33 mouse cellular contexts compared by ENCODE assay signal in genomic region chr8:120479691-120480090, GRCm38 (mm10).
DNase-seq lines count a peak whose midpoint lies in the region; ATAC-seq and TF ChIP-seq lines count a peak whose summit lies in the region.
"Had no signal": no experiment of that assay in that cellular context is flagged by ENCODE, and none has a peak within 500 bp of the region (broad histone marks: within the 10 kb centered on the region; RNA-seq: fewer than 3 reads in every experiment).

No protein-coding gene starts in this region.

- peak; percentile 61 to 67 for TF ChIP-seq EP300 in MEL (IDR thresholded peaks at IDR 0.05; ENCODE audit: low read depth in 1 of 2, low read length in 2 of 2)

- H3K27ac ChIP-seq in heart, embryonic 10.5 days: peak overlapping the region; percentile 59
- H3K27ac ChIP-seq in MEL (ENCODE audit: control insufficient read depth, low read depth, low read length): peak overlapping the region; percentile 64
- H3K27ac ChIP-seq in liver, embryonic 15.5 days (replicated peaks): peak overlapping the region; percentile 56
- H3K27ac ChIP-seq in layer of hippocampus, adult 2 months: no peak overlapping the region
- H3K27ac ChIP-seq: embryonic facial prominence, embryonic 12.5 days; forebrain, embryonic 13.5 days; heart, embryonic 13.5 days; kidney, postnatal 0 days; limb, embryonic 12.5 days; neural tube, embryonic 12.5 days had no signal

- WGBS in heart, embryonic 10.5 days: 60% methylated on average over 4 of the region's 4 CpGs
- WGBS in liver, embryonic 15.5 days (ENCODE audit: insufficient replicate concordance): 28% methylated on average over 4 of the region's 4 CpGs

- peaks cover 9% of the 10 kb centered on the region for H3K79me2 ChIP-seq in MEL (ENCODE audit: control insufficient read depth, insufficient read depth, low read length, poor library complexity)

- no peak for DNase-seq in heart, embryonic 10.5 days (ENCODE audit: low spot score)
- DNase-seq in heart, postnatal 10 days: no peak
- DNase-seq in MEL (ENCODE audit: low read depth, low spot score) (peak; percentile 52), liver (peak; percentile 69)
- DNase-seq in kidney, postnatal 10 days: no peak
- no peak for DNase-seq in layer of hippocampus, adult 2 months (ENCODE audit: low spot score in 2 of 2)
- DNase-seq: adrenal gland, postnatal 14 days; cerebellum, adult 18-20 months; cerebellum, postnatal 10 days; gastrocnemius, postnatal 14 days; heart, adult 11 months; heart, postnatal 14 days; kidney, adult 8-10 months; layer of hippocampus, adult 9-11 months; lung, adult 18-20 months; lung, postnatal 4 days; right cerebral cortex, adult 18-20 months; spleen, adult 18-20 months; thymus, adult 18-20 months; thymus, postnatal 25 days had no signal

- ATAC-seq in liver, embryonic 15.5 days (ENCODE audit: insufficient read depth): no peak
- ATAC-seq in granulocyte monocyte progenitor cell, adult 5-6 weeks (replicated peaks; ENCODE audit: poor library complexity, severe bottlenecking): no peak
- ATAC-seq: forebrain, embryonic 13.5 days; intestine, embryonic 16.5 days; lung, postnatal 0 days; midbrain, embryonic 16.5 days had no signal

- H3K4me1 ChIP-seq in heart, embryonic 10.5 days: peaks cover 72% of the 10 kb centered on the region
- H3K4me1 ChIP-seq in MEL (ENCODE audit: control insufficient read depth in 1 of 2, insufficient read depth in 2 of 2, low read length in 2 of 2): peaks cover 39 to 64% of the 10 kb centered on the region in 2 experiments
- peaks cover 98% of the 10 kb centered on the region for H3K4me1 ChIP-seq in liver, embryonic 15.5 days (replicated peaks)

- no peak for TF ChIP-seq POLR2A in MEL (IDR thresholded peaks at IDR 0.05; ENCODE audit: control insufficient read depth in 1 of 2, insufficient read depth in 1 of 2, low read depth in 1 of 2, low read length in 2 of 2, poor library complexity in 1 of 2)

- no peaks in the 10 kb centered on the region for H3K36me3 ChIP-seq in heart, embryonic 10.5 days
- peaks cover 0 to 47% of the 10 kb centered on the region in 2 experiments; a peak in 2 of 4 replicates for H3K36me3 ChIP-seq in MEL (ENCODE audit: control insufficient read depth in 1 of 2, insufficient read depth in 2 of 2, low read length in 2 of 2)
- no peaks in the 10 kb centered on the region for H3K36me3 ChIP-seq in liver, embryonic 15.5 days (replicated peaks)
- H3K36me3 ChIP-seq: embryonic facial prominence, embryonic 12.5 days; heart, embryonic 13.5 days; limb, embryonic 12.5 days; neural tube, embryonic 12.5 days had no signal

- 0 out of 2 replicates have a peak overlapping the region, but pooled peaks have one; percentile 13 for H3K9ac ChIP-seq in MEL (ENCODE audit: control insufficient read depth, low read depth, low read length, poor library complexity, severe bottlenecking)
- no peak overlapping the region for H3K9ac ChIP-seq in liver, embryonic 15.5 days
- H3K9ac ChIP-seq: embryonic facial prominence, embryonic 12.5 days; forebrain, embryonic 13.5 days; heart, embryonic 13.5 days; limb, embryonic 12.5 days; neural tube, embryonic 12.5 days had no signal

- TF ChIP-seq RAD21 in MEL (IDR thresholded peaks at IDR 0.05; ENCODE audit: low read depth, low read length): no peak

- no peak for TF ChIP-seq CTCF in MEL (IDR thresholded peaks at IDR 0.05 in 2 of 3, conservative IDR thresholded peaks at IDR 0.05 in 1 of 3; ENCODE audit: control insufficient read depth in 1 of 3, insufficient read depth in 1 of 3, low read depth in 2 of 3, low read length in 3 of 3, poor library complexity in 1 of 3, severe bottlenecking in 1 of 3)
- TF ChIP-seq CTCF in layer of hippocampus, adult 2 months (conservative IDR thresholded peaks at IDR 0.05): no peak

- no peak overlapping the region for H3K4me2 ChIP-seq in liver, embryonic 15.5 days
- H3K4me2 ChIP-seq: embryonic facial prominence, embryonic 12.5 days; forebrain, embryonic 13.5 days; heart, embryonic 13.5 days; limb, embryonic 12.5 days; midbrain, embryonic 11.5 days; neural tube, embryonic 12.5 days had no signal

- H3K27me3 ChIP-seq in heart, embryonic 10.5 days (ENCODE audit: insufficient read depth, poor library complexity, severe bottlenecking): peaks cover 14% of the 10 kb centered on the region; the same call in 1 of the 2 replicates
- no peaks in the 10 kb centered on the region for H3K27me3 ChIP-seq in MEL (ENCODE audit: control insufficient read depth in 1 of 2, insufficient read depth in 2 of 2, low read length in 2 of 2)
- no peaks in the 10 kb centered on the region for H3K27me3 ChIP-seq in liver, embryonic 15.5 days
- H3K27me3 ChIP-seq: embryonic facial prominence, embryonic 12.5 days; forebrain, embryonic 13.5 days; heart, embryonic 13.5 days; neural tube, embryonic 12.5 days had no signal

- no peak overlapping the region for H3K4me3 ChIP-seq in heart, embryonic 10.5 days
- no peak overlapping the region for H3K4me3 ChIP-seq in MEL (ENCODE audit: control insufficient read depth in 1 of 2, insufficient read depth in 1 of 2, low read depth in 2 of 2, low read length in 2 of 2)
- H3K4me3 ChIP-seq in liver, embryonic 15.5 days (replicated peaks): no peak overlapping the region
- no peak overlapping the region for H3K4me3 ChIP-seq in layer of hippocampus, adult 2 months
- H3K4me3 ChIP-seq: embryonic facial prominence, embryonic 12.5 days; forebrain, embryonic 13.5 days; heart, embryonic 13.5 days; limb, embryonic 12.5 days; myocyte; neural tube, embryonic 12.5 days had no signal

- H3K9me3 ChIP-seq in heart, embryonic 10.5 days: no peaks in the 10 kb centered on the region
- H3K9me3 ChIP-seq in MEL (replicated peaks; ENCODE audit: insufficient read depth, low read length): no peaks in the 10 kb centered on the region
- H3K9me3 ChIP-seq in liver, embryonic 15.5 days (replicated peaks): no peaks in the 10 kb centered on the region
- H3K9me3 ChIP-seq: embryonic facial prominence, embryonic 12.5 days; forebrain, embryonic 13.5 days; heart, embryonic 13.5 days; limb, embryonic 12.5 days; neural tube, embryonic 12.5 days had no signal

- intact Hi-C loops in heart, postnatal 10 days (cut with DNase I): no loop called here

TF ChIP-seq in MEL, 35 proteins besides CTCF, POLR2A, EP300 and RAD21:
- TF ChIP-seq TAL1 (IDR thresholded peaks at IDR 0.05; ENCODE audit: low read length): peak; percentile 89
- TF ChIP-seq ZMIZ1 (IDR thresholded peaks at IDR 0.05; ENCODE audit: low read depth, low read length): no peak
- TF ChIP-seq GATA1 (IDR thresholded peaks at IDR 0.05; ENCODE audit: low read depth, low read length): peak; percentile 54
- no peak for TF ChIP-seq MYC (IDR thresholded peaks at IDR 0.05; ENCODE audit: low read depth, low read length)
- TF ChIP-seq TCF12 (IDR thresholded peaks at IDR 0.05; ENCODE audit: low read depth, low read length): peak; percentile 64
- 0 out of 2 replicates have a peak, but pooled peaks have one; percentile 20 for TF ChIP-seq BHLHE40 (IDR thresholded peaks at IDR 0.05; ENCODE audit: borderline replicate concordance, low read depth, low read length)
- 0 out of 2 replicates have a peak, but pooled peaks have one; percentile 17 for TF ChIP-seq ETS1 (IDR thresholded peaks at IDR 0.05; ENCODE audit: low read depth, low read length)
TF ChIP-seq in MEL: peak in this region for 5.

Comparison
In these comparisons a context has a peak if more than half of its experiments do, and no peak if none do; other contexts are left out.
1. DNase-seq: peak in MEL (single experiment) and liver (single experiment); none in heart, embryonic 10.5 days (single experiment), heart, postnatal 10 days (0 of 2), kidney, postnatal 10 days (single experiment) and layer of hippocampus, adult 2 months (0 of 2).